Mouse (Mus musculus): ENCODE results near the gene Ggact. TPM values are rescaled to one million over a fixed set of nuclear protein-coding genes. Genes with fewer than 3 reads are reported as not detected.

Ggact gene
- polyA plus RNA-seq, 1 experiment: 151 TPM

DNA sequence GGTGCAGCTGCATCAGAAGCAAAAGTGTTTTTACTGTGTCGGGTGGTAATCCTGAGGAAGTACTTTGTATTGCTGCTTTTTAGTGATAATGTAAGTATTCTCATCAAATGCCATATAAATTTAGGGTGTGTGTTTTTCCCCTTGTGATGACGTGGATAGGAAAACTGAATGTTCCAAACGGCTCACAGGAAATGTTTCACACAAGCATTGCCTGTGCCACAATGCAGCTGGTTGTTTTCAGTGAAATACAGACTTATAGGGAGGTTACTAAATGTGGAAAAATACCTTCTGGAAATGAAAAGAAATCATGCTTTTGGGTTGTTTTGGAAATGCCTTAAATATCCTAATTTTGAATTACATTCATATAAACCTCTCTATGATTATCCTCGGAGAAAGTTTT lies 128.9 kb downstream of the Ggact start:
- 65% methylated on average over 4 of the region's 4 CpGs for WGBS
- TF ChIP-seq CTCF (IDR thresholded peaks at IDR 0.05; ENCODE audit: extremely low read depth, insufficient read length, insufficient replicate concordance, low read depth, low read length): no peak
- TF ChIP-seq POLR2A (IDR thresholded peaks at IDR 0.05; ENCODE audit: low read depth, low read length): no peak

DNA sequence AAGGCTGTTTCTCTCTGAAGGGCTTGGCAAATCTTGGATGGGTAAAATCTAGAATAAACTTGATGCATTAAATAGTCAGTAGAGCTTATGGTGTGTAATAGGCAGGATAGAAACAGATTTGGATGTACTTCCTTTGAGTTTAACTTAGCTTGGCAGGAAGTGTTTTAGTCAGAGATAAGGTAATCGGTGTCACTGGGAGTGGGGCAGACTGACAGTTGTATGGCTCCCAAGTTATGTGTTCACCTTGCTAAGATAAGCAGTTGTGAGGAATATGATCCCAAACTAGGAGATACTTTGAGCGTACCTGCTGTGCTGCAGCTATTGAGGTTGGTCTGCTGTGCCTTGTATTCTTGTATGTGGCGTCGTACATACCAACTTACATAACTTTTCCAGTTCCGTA lies 147.1 kb downstream of the Ggact start:
- H3K36me3 ChIP-seq (ENCODE audit: control insufficient read depth, insufficient read depth, low read length): no peaks in the 10 kb centered on the region
- no peak overlapping the region for H3K4me3 ChIP-seq (ENCODE audit: low read depth, low read length)
- no peaks in the 10 kb centered on the region for H3K4me1 ChIP-seq (ENCODE audit: control insufficient read depth, insufficient read depth, insufficient read length, low read length)
- no peak for TF ChIP-seq CTCF (IDR thresholded peaks at IDR 0.05; ENCODE audit: extremely low read depth, insufficient read length, insufficient replicate concordance, low read depth, low read length)
- TF ChIP-seq POLR2A (IDR thresholded peaks at IDR 0.05; ENCODE audit: low read depth, low read length): no peak
- no peaks in the 10 kb centered on the region for H3K27me3 ChIP-seq (ENCODE audit: control insufficient read depth, insufficient read depth, low read length)
- no peak overlapping the region for H3K27ac ChIP-seq (ENCODE audit: insufficient read depth, low read depth, low read length)
- WGBS: 80% methylated on average over 5 of the region's 5 CpGs

More for the DNA sequence above, 128.9 kb downstream of the Ggact start:
- Histone ChIP-seq H3K4me3 (ENCODE audit: low read depth, low read length) (no peak overlapping the region), H3K4me1 (ENCODE audit: control insufficient read depth, insufficient read depth, insufficient read length, low read length) (no peaks in the 10 kb centered on the region), H3K27ac (ENCODE audit: insufficient read depth, low read depth, low read length) (no peak overlapping the region), H3K27me3 (ENCODE audit: control insufficient read depth, insufficient read depth, low read length) (no peaks in the 10 kb centered on the region), H3K36me3 (ENCODE audit: control insufficient read depth, insufficient read depth, low read length) (no peaks in the 10 kb centered on the region)

Other genes with a start within 250 kb of the Ggact start
- gene Tmtc4, start 70.3 kb upstream of the Ggact start, polyA plus RNA-seq (2012; rRNA removed): 4.3 and 5.4 TPM in 2 replicates